Mouse (Mus musculus) embryonic fibroblast, embryonic 13.5 days (primary cell): Measurements from ENCODE around the gene Xab2.

Source experiments
- CTCF ChIP-seq: IDR thresholded peaks from 2 replicates; pipeline ENCODE4 v1.5.1; 2011; ENCODE audit warnings: mild to moderate bottlenecking, control low read depth, low read length, moderate library complexity, borderline replicate concordance; ENCODE audit not compliant: insufficient read depth
- POLR2A ChIP-seq: IDR thresholded peaks from 2 replicates; pipeline ENCODE4 v1.6.1; 2011; ENCODE audit warnings: low read depth, mild to moderate bottlenecking, control low read depth, low read length, moderate library complexity

- no peak for TF ChIP-seq POLR2A
- no peak for TF ChIP-seq CTCF
Observed at GRCm38 (mm10) chr8:3593470-3593869, 27.6 kb downstream of the Xab2 start.
